Mouse (Mus musculus) stomach, postnatal 0 days (tissue): Measurements from ENCODE around the gene Ginm1.

Experiments
- CTCF ChIP-seq: IDR thresholded peaks from 2 replicates; pipeline ENCODE4 v1.5.1; 2016; ENCODE audit warnings: antibody characterized with exemption, low read depth, mild to moderate bottlenecking, moderate library complexity
- EP300 ChIP-seq: optimal IDR thresholded peaks from 2 replicates; pipeline ENCODE3; 2016; ENCODE audit warnings: antibody characterized with exemption

- TF ChIP-seq CTCF, result no peak
- TF ChIP-seq EP300, result no peak
These were observed 27.5 kb upstream of the Ginm1 start for GRCm38 (mm10) chr10:7820171-7820570.
